Mouse (Mus musculus) MEL (cell line): Measurements from ENCODE around the gene Rbpj.

Experiments
- CTCF ChIP-seq, 3 experiments: IDR thresholded peaks in 2 of 3; conservative IDR thresholded peaks in 1 of 3; 2 replicates each; pipeline ENCODE4 v1.5.1; 2011 to 2012; ENCODE audit warnings: low read length in 3 of 3, low read depth in 2 of 3, mild to moderate bottlenecking in 2 of 3, improper control_type of control experiment in 1 of 3, inconsistent platforms in 1 of 3, mixed read lengths in 1 of 3, moderate library complexity in 1 of 3; ENCODE audit not compliant: control insufficient read depth in 1 of 3, insufficient read depth in 1 of 3, poor library complexity in 1 of 3, severe bottlenecking in 1 of 3
- ETS1 ChIP-seq: IDR thresholded peaks from 2 replicates; pipeline ENCODE4 v1.6.1; 2012; ENCODE audit warnings: low read depth, mild to moderate bottlenecking, inconsistent platforms, low read length, improper control_type of control experiment, moderate library complexity
- MAFK ChIP-seq: IDR thresholded peaks from 2 replicates; pipeline ENCODE4 v1.6.1; 2011; ENCODE audit warnings: low read depth, mild to moderate bottlenecking, low read length, improper control_type of control experiment, borderline replicate concordance
- MAZ ChIP-seq: IDR thresholded peaks from 2 replicates; pipeline ENCODE4 v1.6.1; 2012; ENCODE audit warnings: low read depth, mild to moderate bottlenecking, inconsistent platforms, low read length, improper control_type of control experiment
- MEF2A ChIP-seq: IDR thresholded peaks from 2 replicates; pipeline ENCODE4 v1.6.1; 2014; ENCODE audit warnings: low read depth, mild to moderate bottlenecking, inconsistent platforms, low read length, improper control_type of control experiment; ENCODE audit not compliant: poor library complexity, insufficient replicate concordance, severe bottlenecking; ENCODE audit errors: extremely low read depth
- NRF1 ChIP-seq: IDR thresholded peaks from 2 replicates; pipeline ENCODE4 v1.6.1; 2014; ENCODE audit warnings: low read depth, mild to moderate bottlenecking, inconsistent platforms, low read length, improper control_type of control experiment, moderate library complexity; ENCODE audit not compliant: poor library complexity, insufficient read depth, severe bottlenecking
- POLR2A ChIP-seq, 2 experiments: IDR thresholded peaks; 2 replicates each; pipeline ENCODE4 v1.6.1; 2011 to 2012; ENCODE audit warnings: low read length in 2 of 2, mild to moderate bottlenecking in 2 of 2, control low read depth in 1 of 2, improper control_type of control experiment in 1 of 2, low read depth in 1 of 2, moderate library complexity in 1 of 2; ENCODE audit not compliant: control insufficient read depth in 1 of 2, insufficient read depth in 1 of 2, poor library complexity in 1 of 2
- POLR2AphosphoS2 ChIP-seq: IDR thresholded peaks from 2 replicates; pipeline ENCODE4 v1.6.1; 2011; ENCODE audit warnings: low read length, improper control_type of control experiment
- TCF12 ChIP-seq: IDR thresholded peaks from 2 replicates; pipeline ENCODE4 v1.6.1; 2014; ENCODE audit warnings: low read depth, mild to moderate bottlenecking, inconsistent platforms, low read length, improper control_type of control experiment, moderate library complexity

GRCm38 (mm10) chr5:53572496-53572895, 106.5 kb downstream of the Rbpj start:
- no peak for TF ChIP-seq CTCF (IDR thresholded peaks at IDR 0.05 in 2 of 3, conservative IDR thresholded peaks at IDR 0.05 in 1 of 3; ENCODE audit: control insufficient read depth in 1 of 3, insufficient read depth in 1 of 3, low read depth in 2 of 3, low read length in 3 of 3, poor library complexity in 1 of 3, severe bottlenecking in 1 of 3)
- TF ChIP-seq POLR2A (IDR thresholded peaks at IDR 0.05; ENCODE audit: control insufficient read depth in 1 of 2, insufficient read depth in 1 of 2, low read depth in 1 of 2, low read length in 2 of 2, poor library complexity in 1 of 2), result no peak
- TF ChIP-seq ETS1, result no peak
- no peak for TF ChIP-seq NRF1
- no peak for TF ChIP-seq TCF12
- TF ChIP-seq POLR2AphosphoS2, result no peak
- no peak for TF ChIP-seq MEF2A
- TF ChIP-seq MAZ, result no peak
- TF ChIP-seq MAFK, result no peak
